Mouse (Mus musculus) midbrain, embryonic 14.5 days (tissue): ENCODE data around the gene 3110082I17Rik. TPM values are rescaled to one million over a fixed set of nuclear protein-coding genes. Genes with fewer than 3 reads are reported as not detected.

Source experiments
- ATAC-seq: fragments of 200-750 bp; cut with Nextera tagmentation; 2 replicates; pipeline ENCODE4 v1.8.0; 2017; ENCODE audit warnings: moderate number of reproducible peaks, moderate library complexity; ENCODE audit not compliant: low FRiP score, low TSS enrichment
- DNase-seq: peaks from one replicate; pipeline ENCODE4 v3.0.0-alpha.2; 2015
- H3K27ac ChIP-seq: fragments of 300-500 bp; sonication (generic); replicated peaks from 2 replicates; pipeline ENCODE4 v1.5.1; 2014; ENCODE audit warnings: mild to moderate bottlenecking, low read depth, low read length, moderate library complexity
- H3K27me3 ChIP-seq: fragments of 300-500 bp; sonication (generic); 2 replicates; pipeline ENCODE4 v1.6.1; 2014; ENCODE audit warnings: low read length, control low read depth, mixed read lengths; ENCODE audit not compliant: control insufficient read depth, insufficient read depth
- H3K36me3 ChIP-seq: fragments of 300-500 bp; sonication (generic); 2 replicates; pipeline ENCODE4 v1.6.1; 2014; ENCODE audit warnings: low read length, control low read depth; ENCODE audit not compliant: control insufficient read depth, insufficient read depth
- H3K4me1 ChIP-seq: fragments of 300-500 bp; sonication (generic); 2 replicates; pipeline ENCODE4 v1.6.1; 2014; ENCODE audit warnings: mild to moderate bottlenecking, antibody characterized with exemption, low read length, control low read depth; ENCODE audit not compliant: control insufficient read depth, insufficient read depth
- H3K4me2 ChIP-seq: fragments of 300-500 bp; sonication (generic); 2 replicates; pipeline ENCODE4 v1.6.1; 2014; ENCODE audit warnings: mild to moderate bottlenecking, low read length, moderate library complexity
- H3K4me3 ChIP-seq: fragments of 300-500 bp; sonication (generic); replicated peaks from 2 replicates; pipeline ENCODE4 v1.5.1; 2014; ENCODE audit warnings: low read depth, low read length
- H3K9ac ChIP-seq: fragments of 300-500 bp; sonication (generic); replicated peaks from 2 replicates; pipeline ENCODE4 v1.6.1; 2014; ENCODE audit warnings: mild to moderate bottlenecking, low read length, moderate library complexity
- H3K9me3 ChIP-seq: fragments of 300-500 bp; sonication (generic); 2 replicates; pipeline ENCODE4 v1.6.1; 2016; ENCODE audit warnings: low read length, control low read depth, mixed read lengths; ENCODE audit not compliant: control insufficient read depth
- WGBS: fragments of 180-500 bp; shearing (Covaris S2); extraction: QIAGEN DNeasy Blood & Tissue Kit; methylation state at CpG from one replicate; pipeline ENCODE4 v1.1.7; 2014; 5-methylcytosine and 5-hydroxymethylcytosine counted together
- microRNA counts: library from miRNA; unstranded; fragments of <30 nt; microRNA quantifications from one replicate; lab custom pipeline; 2016
- microRNA-seq: library from miRNA; unstranded; fragments of <30 nt; microRNA quantifications from one replicate; pipeline ENCODE4, GENCODE M21; 2016
- polyA plus RNA-seq: library from polyadenylated mRNA; unstranded; fragments of >200 nt; fragmentation: Nextera tagmentation; extraction: Ambion mirVana; gene quantifications from 2 replicates; pipeline ENCODE4 v1.2.1, GENCODE M21; 2014

Gene 3110082I17Rik
- polyA plus RNA-seq, 1 experiment from 2014 or later: 12.8 TPM

DNA sequence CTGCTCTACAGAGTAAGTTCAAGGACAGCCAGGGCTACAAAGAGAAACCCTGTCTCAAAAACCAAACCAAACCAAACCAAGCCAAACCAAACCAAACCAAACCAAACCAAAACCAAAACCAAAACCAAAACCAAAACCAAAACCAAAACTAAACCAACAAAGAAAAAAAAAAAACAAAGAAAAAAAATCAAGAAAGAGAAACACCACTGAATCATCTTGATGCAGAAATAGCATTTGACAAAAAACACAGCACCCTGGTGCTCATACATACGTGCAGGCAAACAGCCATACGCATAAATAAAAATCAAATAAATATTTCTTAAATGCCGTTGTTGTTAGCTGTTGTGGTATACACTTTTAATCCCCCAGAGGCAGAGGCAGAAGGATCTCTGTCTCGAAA, 149.8 kb downstream of the 3110082I17Rik start:
- 91% methylated on average over 4 of the region's 4 CpGs for WGBS

DNA sequence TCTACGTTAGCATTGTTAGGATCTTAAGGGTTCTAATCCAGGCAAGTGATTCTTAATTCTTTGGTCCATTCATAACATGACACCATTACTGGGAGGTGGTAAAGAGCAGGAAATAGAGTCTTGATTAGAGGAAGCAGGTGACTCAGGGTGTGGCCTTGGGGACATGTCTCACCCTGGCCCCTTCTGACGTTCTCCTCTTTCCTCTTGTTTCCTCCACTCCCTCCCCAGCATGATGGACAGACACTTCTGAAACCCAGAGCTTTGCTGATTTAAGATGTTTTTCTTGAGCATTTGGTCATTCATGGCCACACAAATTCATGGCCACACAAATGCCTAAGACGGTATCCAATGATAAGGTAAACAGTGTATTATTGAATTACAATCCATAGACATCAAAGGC, 150.4 kb downstream of the 3110082I17Rik start:
- DNase-seq (no peak), ATAC-seq (no peak)
- H3K4me2 ChIP-seq: no peak overlapping the region
- H3K36me3 ChIP-seq: no peaks in the 10 kb centered on the region
- no peak overlapping the region for H3K4me3 ChIP-seq
- H3K27me3 ChIP-seq: no peaks in the 10 kb centered on the region
- no peak overlapping the region for H3K27ac ChIP-seq
- WGBS: 86% methylated on average over 3 of the region's 3 CpGs
- no peaks in the 10 kb centered on the region for H3K4me1 ChIP-seq
- no peak overlapping the region for H3K9ac ChIP-seq
- H3K9me3 ChIP-seq: no peaks in the 10 kb centered on the region

More for the DNA sequence above, 149.8 kb downstream of the 3110082I17Rik start:
- no peak for ATAC-seq
- Histone ChIP-seq H3K9me3 (no peaks in the 10 kb centered on the region), H3K36me3 (no peaks in the 10 kb centered on the region), H3K9ac (no peak overlapping the region), H3K4me2 (no peak overlapping the region), H3K27me3 (no peaks in the 10 kb centered on the region), H3K27ac (no peak overlapping the region), H3K4me1 (no peaks in the 10 kb centered on the region), H3K4me3 (no peak overlapping the region)
- DNase-seq: no peak

MicroRNAs encoded within 50 kb of the gene (microRNA counts, 519-probe panel; counts per million panel counts)
- not detected for microRNA mmu-miR-339-3p (lab: Ali Mortazavi, UCI)
- not detected for microRNA mmu-miR-339-5p (lab: Ali Mortazavi, UCI)

Small RNA genes lying within 50 kb of the gene (microRNA-seq; reads per million reads assigned to microRNA genes)
- 320 reads per million, percentile 67 among the genes with 10 or more reads in this experiment for gene Mir339

Other genes starting within 250 kb of the 3110082I17Rik start
- 113 and 119 TPM in 2 replicates for gene Get4, start 208.2 kb downstream of the 3110082I17Rik start, polyA plus RNA-seq
- 38.6 and 64.0 TPM in 2 replicates for gene Adap1, start 134.9 kb downstream of the 3110082I17Rik start, polyA plus RNA-seq
- gene Cox19, start 109.1 kb downstream of the 3110082I17Rik start, polyA plus RNA-seq: 129 and 130 TPM in 2 replicates
- not detected in 2 replicates for gene Cyp2w1, start 107.9 kb downstream of the 3110082I17Rik start, polyA plus RNA-seq
- 1.2 and 1.8 TPM in 2 replicates for gene Gpr146, start 82.8 kb downstream of the 3110082I17Rik start, polyA plus RNA-seq
- gene C130050O18Rik, start 55.2 kb downstream of the 3110082I17Rik start, polyA plus RNA-seq: 0.29 and 0.58 TPM in 2 replicates
- 9.2 and 9.6 TPM in 2 replicates for gene Gper1, start 37.4 kb downstream of the 3110082I17Rik start, polyA plus RNA-seq
- gene Zfand2a, start 24.0 kb upstream of the 3110082I17Rik start, polyA plus RNA-seq: 14.0 and 14.1 TPM in 2 replicates
- gene Uncx, start 83.0 kb upstream of the 3110082I17Rik start, polyA plus RNA-seq: 39.6 and 44.0 TPM in 2 replicates